Mouse (Mus musculus) ES-E14 (cell line): ENCODE results near the gene Ehd3. TPM values are rescaled to one million over a fixed set of nuclear protein-coding genes. Genes with fewer than 3 reads are reported as not detected.

ENCODE experiments used
- DNase-seq: peaks from one replicate; pipeline ENCODE4 v3.0.0-alpha.2; 2013; ENCODE audit warnings: low read depth, low spot score
- H3K27ac ChIP-seq: 2 replicates; pipeline ENCODE4 v1.5.1; 2012; ENCODE audit warnings: low read depth, mild to moderate bottlenecking, low read length, moderate library complexity, mixed read lengths; ENCODE audit not compliant: poor library complexity, insufficient read depth, severe bottlenecking
- H3K36me3 ChIP-seq: 2 replicates; pipeline ENCODE4 v1.6.1; 2012; ENCODE audit warnings: mild to moderate bottlenecking, low read length, moderate library complexity, mixed read lengths; ENCODE audit not compliant: control insufficient read depth, poor library complexity, insufficient read depth, severe bottlenecking
- H3K4me1 ChIP-seq, 2 experiments: fragments of 150-350 bp in 1 of 2; sonication (generic) in 1 of 2; 2 replicates each; pipeline ENCODE4 v1.6.1; 2012; ENCODE audit warnings: low read length in 2 of 2, mild to moderate bottlenecking in 1 of 2, mixed read lengths in 1 of 2; ENCODE audit not compliant: control insufficient read depth in 2 of 2, insufficient read depth in 2 of 2, poor library complexity in 1 of 2
- H3K4me3 ChIP-seq, 2 experiments: fragments of 150-350 bp in 1 of 2; sonication (generic) in 1 of 2; 2 replicates each; pipeline ENCODE4 v1.5.1; 2012; ENCODE audit warnings: low read length in 2 of 2, low read depth in 1 of 2, mild to moderate bottlenecking in 1 of 2, mixed read lengths in 1 of 2; ENCODE audit not compliant: insufficient read depth in 1 of 2, poor library complexity in 1 of 2, severe bottlenecking in 1 of 2
- H3K9ac ChIP-seq: 2 replicates; pipeline ENCODE4 v1.6.1; 2012; ENCODE audit warnings: low read depth, mild to moderate bottlenecking, low read length, mixed read lengths; ENCODE audit not compliant: poor library complexity, insufficient read depth, severe bottlenecking
- H3K9me3 ChIP-seq: fragments of 150-350 bp; sonication (generic); 2 replicates; pipeline ENCODE4 v1.6.1; 2012; ENCODE audit warnings: low read depth, mild to moderate bottlenecking, low read length; ENCODE audit not compliant: control insufficient read depth, insufficient read depth
- CHD2 ChIP-seq: IDR thresholded peaks from 2 replicates; pipeline ENCODE4 v1.6.1; 2014; ENCODE audit warnings: mild to moderate bottlenecking, low read depth, low read length, inconsistent platforms
- HCFC1 ChIP-seq: IDR thresholded peaks from 2 replicates; pipeline ENCODE4 v1.6.1; 2012; ENCODE audit warnings: low read length, inconsistent platforms, borderline replicate concordance; ENCODE audit not compliant: insufficient read depth
- MAFK ChIP-seq: IDR thresholded peaks from 2 replicates; pipeline ENCODE4 v1.6.1; 2014; ENCODE audit warnings: mild to moderate bottlenecking, low read depth, low read length, inconsistent platforms; ENCODE audit not compliant: insufficient read depth
- ZC3H11A ChIP-seq: IDR thresholded peaks from 2 replicates; pipeline ENCODE4 v1.6.1; 2012; ENCODE audit warnings: low read depth, mild to moderate bottlenecking, inconsistent platforms, low read length, borderline replicate concordance
- ZNF384 ChIP-seq: IDR thresholded peaks from 2 replicates; pipeline ENCODE4 v1.6.1; 2012; ENCODE audit warnings: low read depth, low read length, inconsistent platforms
- in situ Hi-C, 2 experiments: fragments of 600-800 bp; cut with MboI; formaldehyde crosslinking; loops; one replicate each; pipeline ENCODE4 v1.15.1; 2025; ENCODE audit warnings: low sequenced_read_pairs in 2 of 2, inconsistent platforms in 1 of 2; ENCODE audit not compliant: unreplicated experiment in 2 of 2
- total RNA-seq: library from RNA; depleted of rRNA; stranded (reverse); fragments of 300-350 nt; gene quantifications from 2 replicates; pipeline ENCODE4 v1.2.3, GENCODE M21; 2012

Ehd3 gene
- total RNA-seq, 1 experiment: 2.7 TPM

DNA sequence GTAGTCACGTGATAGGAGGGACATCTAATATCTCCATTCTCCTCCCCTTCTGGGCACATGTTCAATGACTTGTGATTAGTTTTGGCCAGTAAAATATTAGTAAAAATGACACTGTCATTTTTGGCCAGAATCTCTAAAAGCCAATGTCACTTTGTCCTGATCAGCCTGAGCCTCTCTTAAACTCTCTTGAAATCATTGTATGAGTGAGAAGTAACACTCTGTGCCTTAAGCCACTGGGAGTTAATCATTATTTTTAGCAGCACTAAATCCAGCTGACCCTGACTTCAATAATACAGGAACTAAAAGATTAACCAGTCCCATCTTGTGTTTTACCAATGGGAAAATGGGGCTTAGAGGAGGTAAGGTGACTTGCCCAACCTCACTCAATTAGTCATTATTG lies 43.5 kb downstream of the Ehd3 start:
- Histone ChIP-seq H3K4me3 (no peak overlapping the region), H3K4me1 (no peaks in the 10 kb centered on the region), H3K36me3 (no peaks in the 10 kb centered on the region), H3K9ac (no peak overlapping the region), H3K27ac (no peak overlapping the region), H3K9me3 (no peaks in the 10 kb centered on the region)
- in situ Hi-C loops: no loop called here
- DNase-seq: no peak
- TF ChIP-seq MAFK (no peak), ZNF384 (no peak), CHD2 (no peak), HCFC1 (no peak), ZC3H11A (no peak)

- no peaks in the 10 kb centered on the region for H3K36me3 ChIP-seq
- H3K9ac ChIP-seq: no peak overlapping the region
- H3K4me3 ChIP-seq: no peak overlapping the region
- H3K27ac ChIP-seq: no peak overlapping the region
- DNase-seq: no peak
- TF ChIP-seq ZNF384 (no peak), CHD2 (no peak), ZC3H11A (no peak), HCFC1 (no peak), MAFK (no peak)
- H3K4me1 ChIP-seq: no peaks in the 10 kb centered on the region
- in situ Hi-C loops: no loop called here
- no peaks in the 10 kb centered on the region for H3K9me3 ChIP-seq
Measured at GRCm38 (mm10) chr17:73853041-73853440, 49.1 kb downstream of the Ehd3 start.

- TF ChIP-seq HCFC1 (no peak), ZNF384 (no peak), MAFK (no peak), ZC3H11A (no peak), CHD2 (no peak)
- no peaks in the 10 kb centered on the region for H3K36me3 ChIP-seq
- in situ Hi-C loops: no loop called here
- H3K9me3 ChIP-seq: no peaks in the 10 kb centered on the region
- H3K9ac ChIP-seq: no peak overlapping the region
- no peak for DNase-seq
- no peak overlapping the region for H3K4me3 ChIP-seq
- H3K27ac ChIP-seq: no peak overlapping the region
- H3K4me1 ChIP-seq: no peaks in the 10 kb centered on the region
Measured at GRCm38 (mm10) chr17:73853717-73854116, 49.8 kb downstream of the Ehd3 start.

GRCm38 (mm10) chr17:73869008-73869685 lies 65.2 kb downstream of the Ehd3 start:
- Histone ChIP-seq H3K4me3 (no peak overlapping the region), H3K9ac (no peak overlapping the region), H3K36me3 (no peaks in the 10 kb centered on the region), H3K27ac (no peak overlapping the region), H3K9me3 (no peaks in the 10 kb centered on the region), H3K4me1 (no peaks in the 10 kb centered on the region)
- DNase-seq: no peak
- TF ChIP-seq ZNF384: no peak
- TF ChIP-seq ZC3H11A: no peak
- TF ChIP-seq HCFC1: no peak
- TF ChIP-seq CHD2: no peak
- no peak for TF ChIP-seq MAFK
- in situ Hi-C loops: no loop called here

DNA sequence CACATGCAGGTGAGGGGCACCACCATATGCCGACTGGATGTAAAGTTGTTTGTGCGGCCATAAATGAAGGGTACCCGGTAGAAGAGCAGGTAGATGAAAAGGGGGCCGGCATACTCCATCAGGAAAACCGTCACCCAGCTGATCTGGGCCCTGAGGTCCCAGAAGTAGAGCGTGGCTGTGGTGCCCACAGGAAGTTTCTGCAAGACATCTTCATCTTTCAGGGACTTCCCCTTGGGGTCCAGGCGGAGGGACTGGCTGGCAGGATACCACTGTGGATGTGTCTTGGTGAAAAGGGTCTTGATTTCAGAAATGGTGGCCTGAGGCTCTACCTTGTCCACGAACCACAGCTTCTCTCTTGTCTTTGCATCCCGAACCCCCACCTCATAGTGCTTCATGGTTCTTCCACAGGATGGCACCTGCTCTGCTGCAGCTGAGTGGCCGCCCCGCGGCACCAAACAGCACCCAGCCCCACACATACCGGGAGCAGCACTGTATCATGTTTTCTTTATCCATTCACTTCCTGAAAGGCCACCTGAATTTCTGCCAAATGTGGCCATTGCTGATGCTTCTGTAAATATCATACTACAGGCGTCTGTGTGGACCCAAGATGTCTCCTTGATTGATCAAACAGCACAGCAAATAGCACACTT lies 67.1 kb downstream of the Ehd3 start:
- no peaks in the 10 kb centered on the region for H3K4me1 ChIP-seq
- no peak for DNase-seq
- H3K27ac ChIP-seq: no peak overlapping the region
- in situ Hi-C loops: no loop called here
- no peak overlapping the region for H3K4me3 ChIP-seq
- no peaks in the 10 kb centered on the region for H3K36me3 ChIP-seq
- H3K9ac ChIP-seq: no peak overlapping the region
- H3K9me3 ChIP-seq: no peaks in the 10 kb centered on the region
- TF ChIP-seq ZNF384 (no peak), HCFC1 (no peak), MAFK (no peak), CHD2 (no peak), ZC3H11A (no peak)
